ENCODE assay signal across 8 mouse cellular contexts in genomic region chr3:51408561-51409183, GRCm38 (mm10). TPM values are rescaled to one million over a fixed set of nuclear protein-coding genes. Genes with fewer than 3 reads are reported as not detected.
A peak's percentile ranks its signal among the peaks of the same experiment; 100 is the strongest.
DNase-seq lines count a peak whose midpoint lies in the region; ATAC-seq lines count a peak whose summit lies in the region.

Gene Ndufc1 (minus strand): TSS chr3:51408988.

- no peaks in the 10 kb centered on the region for H3K27me3 ChIP-seq in hindbrain, embryonic 12.5 days

- ATAC-seq in hindbrain, embryonic 12.5 days (ENCODE audit: low FRiP score), result peak; percentile 95

- peaks cover 12% of the 10 kb centered on the region for H3K4me1 ChIP-seq in hindbrain, embryonic 12.5 days

- peak within 1 kb of the TSS; percentile 74 for H3K4me3 ChIP-seq in hindbrain, embryonic 12.5 days

- DNase-seq in Muller cell, postnatal 12 days (ENCODE audit: inconsistent ontology term), result peak; percentile 93
- DNase-seq in cerebellum, adult 9-11 months, result peak; percentile 95
- DNase-seq in frontal cortex, postnatal 10 days (ENCODE audit: low spot score in 2 of 2), result peak; percentile 88 to 96
- DNase-seq in layer of hippocampus, postnatal 14 days (ENCODE audit: low spot score in 2 of 2), result peak; percentile 97
- peak; percentile 99 for DNase-seq in lung, postnatal 14 days
- DNase-seq in retina, adult 2 months (ENCODE audit: low read depth, low spot score), result peak; percentile 81
- DNase-seq in thymus, postnatal 36 days, result peak; percentile 94 to 97

- no peaks in the 10 kb centered on the region for H3K9me3 ChIP-seq in hindbrain, embryonic 12.5 days (replicated peaks)

- H3K9ac ChIP-seq in hindbrain, embryonic 12.5 days, result peak within 1 kb of the TSS; percentile 92

- peaks cover 20% of the 10 kb centered on the region for H3K36me3 ChIP-seq in hindbrain, embryonic 12.5 days

- under 1% methylated on average over 39 of the region's 40 CpGs for WGBS in hindbrain, embryonic 12.5 days

- peak within 1 kb of the TSS; percentile 73 for H3K4me2 ChIP-seq in hindbrain, embryonic 12.5 days (replicated peaks)

- peak within 1 kb of the TSS; percentile 97 for H3K27ac ChIP-seq in hindbrain, embryonic 12.5 days

RNA-seq across cellular contexts. Expression of gene Ndufc1, which starts in this region (rescaled TPM):
- 692 and 752 TPM in 2 replicates for polyA plus RNA-seq in hindbrain, embryonic 12.5 days (2016; fragmentation: Nextera tagmentation; extraction: Ambion mirVana)
- 100 to 1,000 TPM; 357 to 360 TPM for total RNA-seq in layer of hippocampus, postnatal 14 days (2021)

Comparison
In these comparisons a context has a peak if more than half of its experiments do, and no peak if none do; other contexts are left out.
1. Peak in every context shown above with its lines: DNase-seq, ATAC-seq, H3K4me3 ChIP-seq and H3K27ac ChIP-seq.